In genomic region chr10:98572782-98573536, GRCm38 (mm10) we compare ENCODE assay signal across 13 mouse cellular contexts.
DNase-seq lines count a peak whose midpoint lies in the region; ATAC-seq and TF ChIP-seq lines count a peak whose summit lies in the region.
"Had no signal": no experiment of that assay in that cellular context is flagged by ENCODE, and none has a peak within 500 bp of the region (broad histone marks: within the 10 kb centered on the region; RNA-seq: fewer than 3 reads in every experiment).

No protein-coding gene starts in this region.

- H3K4me1 ChIP-seq in kidney, embryonic 16.5 days (ENCODE audit: insufficient read depth, low read length): no peaks in the 10 kb centered on the region
- H3K4me1 ChIP-seq in kidney, embryonic 14.5 days (ENCODE audit: control insufficient read depth, insufficient read depth, low read length): no peaks in the 10 kb centered on the region
- H3K4me1 ChIP-seq in midbrain, embryonic 16.5 days (ENCODE audit: control insufficient read depth, insufficient read depth, low read length): no peaks in the 10 kb centered on the region
- H3K4me1 ChIP-seq in midbrain, embryonic 11.5 days (ENCODE audit: control insufficient read depth, insufficient read depth, low read length): no peaks in the 10 kb centered on the region
- H3K4me1 ChIP-seq: hindbrain, embryonic 10.5 days; limb, embryonic 12.5 days; neural tube, embryonic 12.5 days had no signal

- no peak overlapping the region for H3K9ac ChIP-seq in kidney, embryonic 16.5 days (replicated peaks; ENCODE audit: low read length)
- no peak overlapping the region for H3K9ac ChIP-seq in kidney, embryonic 14.5 days (ENCODE audit: low read depth, low read length)
- no peak overlapping the region for H3K9ac ChIP-seq in midbrain, embryonic 16.5 days (ENCODE audit: low read depth, low read length)
- no peak overlapping the region for H3K9ac ChIP-seq in midbrain, embryonic 11.5 days (ENCODE audit: low read length)
- H3K9ac ChIP-seq: limb, embryonic 12.5 days; neural tube, embryonic 12.5 days had no signal

- ATAC-seq in kidney, embryonic 16.5 days (ENCODE audit: low FRiP score, low TSS enrichment): no peak
- no peak for ATAC-seq in kidney, embryonic 14.5 days (ENCODE audit: low FRiP score, low TSS enrichment)
- peak; percentile 36; the same call in 1 of the 2 replicates for ATAC-seq in midbrain, embryonic 16.5 days
- no peak for ATAC-seq in midbrain, embryonic 11.5 days (ENCODE audit: low FRiP score)
- peak; percentile 37; the same call in 1 of the 2 replicates for ATAC-seq in megakaryocyte progenitor cell, adult 5-6 weeks (replicated peaks; ENCODE audit: poor library complexity)

- DNase-seq in gastrocnemius, adult 2 months: no peak
- no peak for DNase-seq in gastrocnemius, adult 18-20 months (ENCODE audit: low spot score)
- no peak for DNase-seq in midbrain, embryonic 11.5 days (ENCODE audit: low spot score, missing footprints)
- DNase-seq in right cerebral cortex, postnatal 36 days (ENCODE audit: low spot score in 2 of 2): no peak
- DNase-seq: cerebellum, adult 11 months; thymus, postnatal 4 days had no signal

- H3K9me3 ChIP-seq in kidney, embryonic 16.5 days (ENCODE audit: low read length): no peaks in the 10 kb centered on the region
- H3K9me3 ChIP-seq in kidney, embryonic 14.5 days (ENCODE audit: control insufficient read depth, low read length): no peaks in the 10 kb centered on the region
- no peaks in the 10 kb centered on the region for H3K9me3 ChIP-seq in midbrain, embryonic 16.5 days (replicated peaks; ENCODE audit: control insufficient read depth, low read length, poor library complexity, severe bottlenecking)
- no peaks in the 10 kb centered on the region for H3K9me3 ChIP-seq in midbrain, embryonic 11.5 days (ENCODE audit: control insufficient read depth, low read length)
- H3K9me3 ChIP-seq: hindbrain, embryonic 10.5 days; limb, embryonic 12.5 days; neural tube, embryonic 12.5 days had no signal

- H3K27me3 ChIP-seq in kidney, embryonic 16.5 days (ENCODE audit: insufficient read depth, low read length): no peaks in the 10 kb centered on the region
- no peaks in the 10 kb centered on the region for H3K27me3 ChIP-seq in kidney, embryonic 14.5 days (ENCODE audit: control insufficient read depth, insufficient read depth, low read length)
- no peaks in the 10 kb centered on the region for H3K27me3 ChIP-seq in midbrain, embryonic 16.5 days (ENCODE audit: control insufficient read depth, insufficient read depth, low read depth, low read length)
- no peaks in the 10 kb centered on the region for H3K27me3 ChIP-seq in midbrain, embryonic 11.5 days (ENCODE audit: control insufficient read depth, insufficient read depth, low read length)
- H3K27me3 ChIP-seq: limb, embryonic 12.5 days; neural tube, embryonic 12.5 days had no signal

- H3K27ac ChIP-seq in gastrocnemius, adult 2 months: no peak overlapping the region
- no peak overlapping the region for H3K27ac ChIP-seq in kidney, embryonic 16.5 days (ENCODE audit: low read length)
- no peak overlapping the region for H3K27ac ChIP-seq in kidney, embryonic 14.5 days (ENCODE audit: low read depth, low read length)
- no peak overlapping the region for H3K27ac ChIP-seq in midbrain, embryonic 16.5 days (ENCODE audit: low read length)
- no peak overlapping the region for H3K27ac ChIP-seq in midbrain, embryonic 11.5 days (ENCODE audit: low read depth, low read length)
- H3K27ac ChIP-seq: hindbrain, embryonic 10.5 days; limb, embryonic 12.5 days; neural tube, embryonic 12.5 days had no signal

- WGBS in kidney, embryonic 16.5 days: 56% methylated on average over 14 of the region's 16 CpGs
- WGBS in kidney, embryonic 14.5 days: 59% methylated on average over 16 of the region's 16 CpGs
- WGBS in midbrain, embryonic 16.5 days: 57% methylated on average over 16 of the region's 16 CpGs
- WGBS in midbrain, embryonic 11.5 days: 78% methylated on average over 14 of the region's 16 CpGs

- 0 out of 2 replicates have a peak overlapping the region, but pooled peaks have one; percentile 1 for H3K4me2 ChIP-seq in kidney, embryonic 16.5 days (replicated peaks; ENCODE audit: low read depth, low read length)
- H3K4me2 ChIP-seq in kidney, embryonic 14.5 days (replicated peaks; ENCODE audit: low read depth, low read length): no peak overlapping the region
- no peak overlapping the region; the same call in 1 of the 2 replicates for H3K4me2 ChIP-seq in midbrain, embryonic 16.5 days (ENCODE audit: low read length)
- no peak overlapping the region for H3K4me2 ChIP-seq in midbrain, embryonic 11.5 days
- H3K4me2 ChIP-seq: limb, embryonic 12.5 days; neural tube, embryonic 12.5 days had no signal

- intact Hi-C loops in gastrocnemius, adult 2 months (cut with DNase I): no loop called here

- H3K4me3 ChIP-seq in gastrocnemius, adult 2 months: peak overlapping the region; percentile 7
- no peak overlapping the region for H3K4me3 ChIP-seq in kidney, embryonic 16.5 days (ENCODE audit: low read length)
- no peak overlapping the region for H3K4me3 ChIP-seq in kidney, embryonic 14.5 days (ENCODE audit: low read length)
- no peak overlapping the region for H3K4me3 ChIP-seq in midbrain, embryonic 16.5 days (ENCODE audit: low read depth, low read length)
- no peak overlapping the region for H3K4me3 ChIP-seq in midbrain, embryonic 11.5 days (ENCODE audit: low read depth, low read length)
- H3K4me3 ChIP-seq: hindbrain, embryonic 10.5 days; limb, embryonic 12.5 days; neural tube, embryonic 12.5 days had no signal

- H3K36me3 ChIP-seq in kidney, embryonic 16.5 days (ENCODE audit: insufficient read depth, low read length): no peaks in the 10 kb centered on the region
- no peaks in the 10 kb centered on the region for H3K36me3 ChIP-seq in kidney, embryonic 14.5 days (ENCODE audit: control insufficient read depth, insufficient read depth, low read length)
- no peaks in the 10 kb centered on the region for H3K36me3 ChIP-seq in midbrain, embryonic 16.5 days (ENCODE audit: control insufficient read depth, insufficient read depth, low read length)
- no peaks in the 10 kb centered on the region for H3K36me3 ChIP-seq in midbrain, embryonic 11.5 days (ENCODE audit: control insufficient read depth, insufficient read depth, low read length)
- H3K36me3 ChIP-seq: hindbrain, embryonic 10.5 days; limb, embryonic 12.5 days; neural tube, embryonic 12.5 days had no signal

- no peak for TF ChIP-seq CTCF in gastrocnemius, adult 2 months (IDR thresholded peaks at IDR 0.05)

Comparison
In these comparisons a context has a peak if more than half of its experiments do, and no peak if none do; other contexts are left out.
1. ATAC-seq: peak in midbrain, embryonic 16.5 days (single experiment) and megakaryocyte progenitor cell, adult 5-6 weeks (single experiment); none in kidney, embryonic 16.5 days (single experiment), kidney, embryonic 14.5 days (single experiment) and midbrain, embryonic 11.5 days (single experiment).